Mouse (Mus musculus) midbrain, embryonic 13.5 days (tissue): ENCODE data around the gene Itga2. TPM values are rescaled to one million over a fixed set of nuclear protein-coding genes. Genes with fewer than 3 reads are reported as not detected.

ENCODE experiments used
- ATAC-seq: fragments of 200-750 bp; cut with Nextera tagmentation; 2 replicates; pipeline ENCODE4 v1.8.0; 2017; ENCODE audit warnings: mild to moderate bottlenecking, moderate TSS enrichment, moderate library complexity
- H3K27ac ChIP-seq: fragments of 300-500 bp; sonication (generic); 2 replicates; pipeline ENCODE4 v1.5.1; 2015; ENCODE audit warnings: inconsistent platforms, mild to moderate bottlenecking, moderate library complexity
- H3K27me3 ChIP-seq: fragments of 300-500 bp; sonication (generic); 2 replicates; pipeline ENCODE4 v1.6.1; 2015; ENCODE audit warnings: mild to moderate bottlenecking, inconsistent platforms
- H3K36me3 ChIP-seq: fragments of 300-500 bp; sonication (generic); 2 replicates; pipeline ENCODE4 v1.6.1; 2015; ENCODE audit warnings: mild to moderate bottlenecking, inconsistent platforms
- H3K4me1 ChIP-seq: fragments of 300-500 bp; sonication (generic); replicated peaks from 2 replicates; pipeline ENCODE4 v1.6.1; 2015; ENCODE audit warnings: inconsistent platforms
- H3K4me2 ChIP-seq: fragments of 300-500 bp; sonication (generic); replicated peaks from 2 replicates; pipeline ENCODE4 v1.6.1; 2015; ENCODE audit warnings: moderate library complexity, mild to moderate bottlenecking, inconsistent platforms
- H3K4me3 ChIP-seq: fragments of 300-500 bp; sonication (generic); replicated peaks from 2 replicates; pipeline ENCODE4 v1.5.1; 2015; ENCODE audit warnings: mild to moderate bottlenecking, inconsistent platforms
- H3K9ac ChIP-seq: fragments of 300-500 bp; sonication (generic); replicated peaks from 2 replicates; pipeline ENCODE4 v1.6.1; 2015; ENCODE audit warnings: mild to moderate bottlenecking, inconsistent platforms
- H3K9me3 ChIP-seq: fragments of 300-500 bp; sonication (generic); 2 replicates; pipeline ENCODE4 v1.6.1; 2016; ENCODE audit warnings: mild to moderate bottlenecking, inconsistent platforms
- WGBS: fragments of 180-500 bp; shearing (Covaris S2); methylation state at CpG from one replicate; pipeline ENCODE4 v1.1.7; 2015; 5-methylcytosine and 5-hydroxymethylcytosine counted together
- polyA plus RNA-seq: library from polyadenylated mRNA; unstranded; fragments of >200 nt; fragmentation: Nextera tagmentation; extraction: Ambion mirVana; gene quantifications from 2 replicates; pipeline ENCODE4 v1.2.1, GENCODE M21; 2015

Gene Itga2
- 1.6 and 2.3 TPM in 2 replicates for polyA plus RNA-seq

- Histone ChIP-seq H3K4me3 (peak within 1 kb of the TSS; percentile 37), H3K4me1 (peaks cover 14% of the 10 kb centered on the region), H3K27me3 (peaks cover 57% of the 10 kb centered on the region), H3K27ac (no peak within 1 kb of the TSS), H3K36me3 (no peaks in the 10 kb centered on the region), H3K9ac (peak within 1 kb of the TSS; percentile 7), H3K4me2 (peak within 1 kb of the TSS; percentile 66), H3K9me3 (no peaks in the 10 kb centered on the region)
- peak; percentile 84 for ATAC-seq
- 3% methylated on average over 28 of the region's 28 CpGs for WGBS
These were observed at the start of gene Itga2 for GRCm38 (mm10) chr13:114931775-114932294. Gene Itga2 (minus strand): TSS chr13:114932100.

GRCm38 (mm10) chr13:114980831-114981419, 49.0 kb upstream of the Itga2 start:
- ATAC-seq: 0 out of 2 replicates have a peak, but pooled peaks have one; percentile 45

GRCm38 (mm10) chr13:114974484-114975042, 42.7 kb upstream of the Itga2 start:
- no peaks in the 10 kb centered on the region for H3K4me1 ChIP-seq

More at GRCm38 (mm10) chr13:114980831-114981419, 49.0 kb upstream of the Itga2 start:
- Histone ChIP-seq H3K4me3 (no peak overlapping the region), H3K4me1 (no peaks in the 10 kb centered on the region), H3K36me3 (no peaks in the 10 kb centered on the region), H3K9me3 (no peaks in the 10 kb centered on the region), H3K27me3 (no peaks in the 10 kb centered on the region), H3K9ac (no peak overlapping the region), H3K4me2 (no peak overlapping the region), H3K27ac (no peak overlapping the region)
- 45% methylated on average over 10 of the region's 10 CpGs for WGBS

GRCm38 (mm10) chr13:114971905-114972304, 40.0 kb upstream of the Itga2 start:
- 97% methylated on average over 3 of the region's 3 CpGs for WGBS
- ATAC-seq: no peak
- Histone ChIP-seq H3K27me3 (no peaks in the 10 kb centered on the region; the same call in 1 of the 2 replicates), H3K9me3 (no peaks in the 10 kb centered on the region), H3K9ac (no peak overlapping the region), H3K4me1 (no peaks in the 10 kb centered on the region), H3K36me3 (no peaks in the 10 kb centered on the region), H3K27ac (no peak overlapping the region), H3K4me2 (no peak overlapping the region), H3K4me3 (no peak overlapping the region)

More at GRCm38 (mm10) chr13:114974484-114975042, 42.7 kb upstream of the Itga2 start:
- Histone ChIP-seq H3K27ac (no peak overlapping the region), H3K4me3 (no peak overlapping the region), H3K36me3 (no peaks in the 10 kb centered on the region), H3K9ac (no peak overlapping the region), H3K9me3 (no peaks in the 10 kb centered on the region), H3K4me2 (no peak overlapping the region), H3K27me3 (no peaks in the 10 kb centered on the region; the same call in 1 of the 2 replicates)
- WGBS: 75% methylated on average over 6 of the region's 6 CpGs
- no peak for ATAC-seq

GRCm38 (mm10) chr13:114964233-114964632, 32.3 kb upstream of the Itga2 start:
- H3K9ac ChIP-seq: no peak overlapping the region
- H3K27me3 ChIP-seq: no peaks in the 10 kb centered on the region
- no peaks in the 10 kb centered on the region for H3K4me1 ChIP-seq
- H3K4me2 ChIP-seq: no peak overlapping the region
- WGBS: 47% methylated on average over 2 of the region's 2 CpGs
- H3K27ac ChIP-seq: no peak overlapping the region
- H3K36me3 ChIP-seq: no peaks in the 10 kb centered on the region
- peak; percentile 91 for ATAC-seq
- H3K9me3 ChIP-seq: no peaks in the 10 kb centered on the region
- H3K4me3 ChIP-seq: no peak overlapping the region

GRCm38 (mm10) chr13:114954516-114954915, 22.6 kb upstream of the Itga2 start:
- Histone ChIP-seq H3K27ac (no peak overlapping the region), H3K4me2 (no peak overlapping the region), H3K36me3 (no peaks in the 10 kb centered on the region), H3K27me3 (no peaks in the 10 kb centered on the region), H3K9me3 (no peaks in the 10 kb centered on the region), H3K4me1 (no peaks in the 10 kb centered on the region), H3K9ac (no peak overlapping the region), H3K4me3 (no peak overlapping the region)
- no peak for ATAC-seq

- no peak for ATAC-seq
- Histone ChIP-seq H3K9ac (no peak overlapping the region), H3K36me3 (no peaks in the 10 kb centered on the region), H3K27me3 (peaks cover 45% of the 10 kb centered on the region), H3K4me3 (no peak overlapping the region), H3K4me2 (no peak overlapping the region), H3K9me3 (no peaks in the 10 kb centered on the region), H3K27ac (no peak overlapping the region), H3K4me1 (peaks cover 14% of the 10 kb centered on the region)
- 93% methylated on average over 7 of the region's 7 CpGs for WGBS
These were observed 1.6 kb upstream of the Itga2 start for GRCm38 (mm10) chr13:114933541-114933940.

- Histone ChIP-seq H3K27me3 (peaks cover 64% of the 10 kb centered on the region), H3K9me3 (no peaks in the 10 kb centered on the region), H3K36me3 (no peaks in the 10 kb centered on the region), H3K9ac (peak overlapping the region; percentile 7), H3K4me1 (peaks cover 14% of the 10 kb centered on the region), H3K4me3 (peak overlapping the region; percentile 37), H3K4me2 (peak overlapping the region; percentile 66), H3K27ac (no peak overlapping the region)
- WGBS: under 1% methylated on average over 10 of the region's 10 CpGs
- ATAC-seq: peak; percentile 67; the same call in 1 of the 2 replicates
These were observed 777 bp downstream of the Itga2 start for GRCm38 (mm10) chr13:114930996-114931649.

GRCm38 (mm10) chr13:114924785-114925184, 7.1 kb downstream of the Itga2 start:
- ATAC-seq: no peak
- Histone ChIP-seq H3K9ac (no peak overlapping the region), H3K4me2 (no peak overlapping the region), H3K4me3 (no peak overlapping the region), H3K4me1 (peaks cover 16% of the 10 kb centered on the region), H3K36me3 (no peaks in the 10 kb centered on the region), H3K27ac (no peak overlapping the region), H3K27me3 (peaks cover 59% of the 10 kb centered on the region), H3K9me3 (peaks cover 4% of the 10 kb centered on the region; the same call in 1 of the 2 replicates)
- WGBS: 85% methylated on average over 1 of the region's 1 CpGs

- H3K27me3 ChIP-seq: peaks cover 53% of the 10 kb centered on the region
- H3K9me3 ChIP-seq: peaks cover 8% of the 10 kb centered on the region; the same call in 1 of the 2 replicates
- WGBS: 4% methylated on average over 9 of the region's 9 CpGs
- peaks cover 16% of the 10 kb centered on the region for H3K4me1 ChIP-seq
- ATAC-seq: peak; percentile 99
- peak overlapping the region; percentile 36; the same call in 1 of the 2 replicates for H3K4me2 ChIP-seq
- H3K4me3 ChIP-seq: no peak overlapping the region
- no peaks in the 10 kb centered on the region for H3K36me3 ChIP-seq
- H3K9ac ChIP-seq: no peak overlapping the region
- peak overlapping the region; percentile 74 for H3K27ac ChIP-seq
These were observed 8.6 kb downstream of the Itga2 start for GRCm38 (mm10) chr13:114923331-114923730.

- no peak overlapping the region for H3K4me3 ChIP-seq
- H3K27ac ChIP-seq: no peak overlapping the region
- H3K9ac ChIP-seq: no peak overlapping the region
- H3K36me3 ChIP-seq: no peaks in the 10 kb centered on the region
- 75% methylated on average over 5 of the region's 5 CpGs for WGBS
- H3K27me3 ChIP-seq: peaks cover 10% of the 10 kb centered on the region; the same call in 1 of the 2 replicates
- H3K4me1 ChIP-seq: no peaks in the 10 kb centered on the region
- H3K4me2 ChIP-seq: no peak overlapping the region
- peaks cover 8% of the 10 kb centered on the region; the same call in 1 of the 2 replicates for H3K9me3 ChIP-seq
- ATAC-seq: no peak
These were observed 16.1 kb downstream of the Itga2 start for GRCm38 (mm10) chr13:114915767-114916166.

- no peak overlapping the region for H3K4me3 ChIP-seq
- no peaks in the 10 kb centered on the region for H3K4me1 ChIP-seq
- H3K4me2 ChIP-seq: no peak overlapping the region
- H3K27ac ChIP-seq: no peak overlapping the region
- no peaks in the 10 kb centered on the region for H3K36me3 ChIP-seq
- H3K9me3 ChIP-seq: peaks cover 6% of the 10 kb centered on the region; the same call in 1 of the 2 replicates
- no peak for ATAC-seq
- WGBS: 91% methylated on average over 4 of the region's 4 CpGs
- H3K27me3 ChIP-seq: peaks cover 8% of the 10 kb centered on the region; the same call in 1 of the 2 replicates
- no peak overlapping the region for H3K9ac ChIP-seq
These were observed 16.9 kb downstream of the Itga2 start for GRCm38 (mm10) chr13:114914963-114915362.
